Mouse (Mus musculus) intestine, embryonic 16.5 days (tissue): Measurements from ENCODE around the gene Scn11a. TPM values are rescaled to one million over a fixed set of nuclear protein-coding genes. Genes with fewer than 3 reads are reported as not detected.

Experiments
- ATAC-seq: fragments of 200-750 bp; cut with Nextera tagmentation; 2 replicates; pipeline ENCODE4 v1.8.0; 2017; ENCODE audit warnings: moderate TSS enrichment, moderate library complexity
- H3K27ac ChIP-seq: fragments of 300-500 bp; sonication (generic); 2 replicates; pipeline ENCODE4 v1.5.1; 2014; ENCODE audit warnings: mild to moderate bottlenecking, low read length
- H3K27me3 ChIP-seq: fragments of 300-500 bp; sonication (generic); replicated peaks from 2 replicates; pipeline ENCODE4 v1.6.1; 2014; ENCODE audit warnings: low read length, control low read depth, mixed read lengths; ENCODE audit not compliant: control insufficient read depth, insufficient read depth
- H3K36me3 ChIP-seq: fragments of 300-500 bp; sonication (generic); 2 replicates; pipeline ENCODE4 v1.6.1; 2014; ENCODE audit warnings: low read length, control low read depth; ENCODE audit not compliant: control insufficient read depth, insufficient read depth
- H3K4me1 ChIP-seq: fragments of 300-500 bp; sonication (generic); 2 replicates; pipeline ENCODE4 v1.6.1; 2014; ENCODE audit warnings: low read length, control low read depth, mixed read lengths; ENCODE audit not compliant: control insufficient read depth, insufficient read depth
- H3K4me2 ChIP-seq: fragments of 300-500 bp; sonication (generic); 2 replicates; pipeline ENCODE4 v1.6.1; 2014; ENCODE audit warnings: low read depth, low read length, control low read depth
- H3K4me3 ChIP-seq: fragments of 300-500 bp; sonication (generic); 2 replicates; pipeline ENCODE4 v1.5.1; 2014; ENCODE audit warnings: mild to moderate bottlenecking, low read length
- H3K9ac ChIP-seq: fragments of 300-500 bp; sonication (generic); 2 replicates; pipeline ENCODE4 v1.6.1; 2014; ENCODE audit warnings: low read depth, low read length
- H3K9me3 ChIP-seq: fragments of 300-500 bp; sonication (generic); 2 replicates; pipeline ENCODE4 v1.6.1; 2016; ENCODE audit warnings: low read length, control low read depth; ENCODE audit not compliant: control insufficient read depth
- WGBS: fragments of 180-500 bp; shearing (Covaris S2); extraction: QIAGEN DNeasy Blood & Tissue Kit; methylation state at CpG from one replicate; pipeline ENCODE4 v1.1.7; 2014; 5-methylcytosine and 5-hydroxymethylcytosine counted together
- polyA plus RNA-seq: library from polyadenylated mRNA; unstranded; fragments of >200 nt; fragmentation: Nextera tagmentation; extraction: Ambion mirVana; gene quantifications from 2 replicates; pipeline ENCODE4 v1.2.1, GENCODE M21; 2015

The Scn11a gene
- polyA plus RNA-seq, result 0.04 TPM in 1 of 2 replicates, not detected in the other

DNA sequence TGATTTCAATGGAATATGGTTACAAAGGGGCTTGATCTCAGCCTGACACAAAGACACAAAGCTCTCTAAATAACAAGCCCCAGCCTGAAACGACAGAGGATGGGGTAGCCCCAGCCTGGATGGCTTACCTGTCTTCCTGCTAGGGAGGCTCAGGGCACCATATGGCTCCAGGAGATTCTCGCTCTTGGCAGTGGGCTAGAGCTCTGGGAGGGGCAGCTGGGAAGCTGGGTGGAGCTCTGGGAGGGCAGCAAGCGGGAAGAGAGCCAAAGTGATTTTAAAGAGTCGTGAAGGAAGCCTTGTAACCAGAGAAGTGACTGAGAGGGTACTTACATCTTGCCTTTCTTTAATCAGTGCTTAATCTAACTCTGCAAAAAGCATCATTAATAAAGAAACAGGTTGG lies at the start of gene Scn11a:
Scn11a (minus strand) TSS at position 160 of the 400 bp plus-strand sequence.
- WGBS, result 25% methylated on average over 4 of the region's 4 CpGs
- Histone ChIP-seq H3K9ac (no peak within 1 kb of the TSS), H3K36me3 (no peaks in the 10 kb centered on the region), H3K4me1 (no peaks in the 10 kb centered on the region), H3K9me3 (no peaks in the 10 kb centered on the region), H3K27ac (no peak within 1 kb of the TSS), H3K4me2 (no peak within 1 kb of the TSS), H3K4me3 (no peak within 1 kb of the TSS), H3K27me3 (no peaks in the 10 kb centered on the region)
- ATAC-seq, result no peak

DNA sequence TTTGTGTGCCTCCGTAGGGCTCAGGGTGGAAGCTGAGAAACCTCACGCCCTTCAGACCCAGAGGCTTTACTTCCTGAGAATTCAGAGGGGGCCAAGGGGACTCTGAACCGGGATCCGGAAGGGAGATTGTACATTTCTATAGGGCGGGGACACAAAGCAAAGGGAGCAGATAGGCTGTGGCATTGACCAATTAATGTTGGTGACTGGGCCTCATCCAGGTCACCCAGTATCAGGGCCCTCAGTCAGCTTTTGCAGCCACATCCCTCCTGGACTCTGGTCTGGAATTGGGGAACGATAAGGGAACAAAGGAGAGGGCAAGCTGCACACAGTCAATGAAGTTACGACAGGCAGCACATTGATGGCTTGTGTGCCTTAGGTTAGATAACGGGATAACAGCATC lies 28.9 kb upstream of the Scn11a start:
- H3K27me3 ChIP-seq, result no peaks in the 10 kb centered on the region
- H3K4me2 ChIP-seq, result no peak overlapping the region
- H3K9ac ChIP-seq, result no peak overlapping the region
- no peak overlapping the region for H3K4me3 ChIP-seq
- 62% methylated on average over 8 of the region's 8 CpGs for WGBS
- no peak overlapping the region for H3K27ac ChIP-seq
- H3K4me1 ChIP-seq, result 0 out of 2 replicates have a peak, but pooled peaks cover 3% of the 10 kb centered on the region
- H3K9me3 ChIP-seq, result peaks cover 8% of the 10 kb centered on the region; the same call in 1 of the 2 replicates
- no peaks in the 10 kb centered on the region for H3K36me3 ChIP-seq
- peak; percentile 80 for ATAC-seq

DNA sequence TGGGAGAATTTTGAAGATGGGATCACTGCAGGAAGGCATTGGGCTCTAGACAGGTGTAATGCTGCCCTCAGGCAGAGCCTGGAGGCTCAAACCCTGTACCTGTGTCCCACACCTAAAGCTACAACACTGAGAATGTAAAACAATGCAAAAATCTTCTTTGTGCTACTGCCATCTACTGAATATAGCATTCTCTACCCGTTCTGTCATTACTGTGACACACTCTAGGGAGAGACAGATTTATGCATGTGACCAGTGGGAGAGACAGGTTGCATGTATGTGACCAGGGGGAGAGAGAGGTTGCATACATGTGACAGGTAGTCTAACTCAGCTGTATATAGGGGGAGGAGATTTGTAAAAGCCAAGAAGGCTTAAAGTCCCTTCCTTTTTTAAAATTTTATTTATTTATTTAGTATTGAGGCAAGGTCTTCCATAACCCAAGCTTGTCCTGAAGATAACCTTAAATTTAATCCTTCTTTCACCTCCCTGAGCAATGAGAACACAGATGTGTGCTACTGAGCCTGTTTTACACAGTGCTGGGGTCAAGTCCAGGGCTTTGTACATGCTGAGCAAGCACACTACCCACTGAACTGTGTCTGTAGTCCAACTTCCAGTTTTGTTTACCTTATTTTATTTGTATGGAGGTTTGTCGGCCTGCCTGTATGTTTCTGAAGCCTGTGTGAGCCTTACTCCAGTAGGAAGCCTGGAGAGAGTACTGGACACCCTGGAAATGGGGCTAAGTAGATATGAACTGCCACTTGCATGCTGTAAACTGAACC lies 28.0 kb upstream of the Scn11a start:
- WGBS, result 54% methylated on average over 2 of the region's 2 CpGs
- H3K4me3 ChIP-seq, result no peak overlapping the region
- ATAC-seq, result no peak

DNA sequence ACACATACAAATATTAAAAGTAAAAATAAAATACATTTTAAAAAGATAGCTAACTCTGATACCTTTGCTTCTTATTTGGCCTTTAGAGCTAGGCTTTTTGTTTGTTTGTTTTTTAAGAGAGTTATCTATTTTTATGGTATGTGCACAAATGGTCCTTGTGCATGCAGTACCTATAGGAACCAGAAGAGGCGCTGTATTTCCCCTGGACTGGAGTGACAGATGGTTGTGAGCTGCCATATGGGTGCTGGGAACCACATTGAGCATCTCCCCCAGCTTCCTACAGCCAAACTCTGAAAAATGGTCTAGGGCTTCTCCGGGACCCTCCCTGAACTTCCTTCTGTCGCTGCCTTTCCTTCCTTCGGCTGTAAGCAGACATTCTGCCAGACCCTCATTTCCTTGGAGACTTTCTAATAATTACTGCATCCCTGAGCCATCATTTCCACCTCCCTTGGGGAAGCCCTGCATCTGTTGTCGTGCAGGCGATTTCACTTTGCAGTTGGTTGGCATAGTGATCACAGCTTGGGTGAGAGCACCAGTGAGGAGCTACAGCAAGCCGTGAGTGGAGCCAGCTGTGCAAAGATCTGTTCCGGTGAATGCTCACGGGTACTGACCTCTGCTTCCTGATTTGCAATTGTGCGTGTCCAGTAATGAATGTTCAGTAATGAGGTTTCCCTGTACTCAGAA lies 27.2 kb upstream of the Scn11a start:
- Histone ChIP-seq H3K27me3 (no peaks in the 10 kb centered on the region), H3K27ac (no peak overlapping the region), H3K4me1 (0 out of 2 replicates have a peak, but pooled peaks cover 3% of the 10 kb centered on the region), H3K36me3 (no peaks in the 10 kb centered on the region), H3K4me2 (no peak overlapping the region), H3K9me3 (peaks cover 6% of the 10 kb centered on the region; the same call in 1 of the 2 replicates), H3K4me3 (no peak overlapping the region), H3K9ac (no peak overlapping the region)
- no peak for ATAC-seq
- WGBS, result 66% methylated on average over 10 of the region's 10 CpGs

More for the DNA sequence above, 28.0 kb upstream of the Scn11a start:
- no peaks in the 10 kb centered on the region for H3K27me3 ChIP-seq
- no peak overlapping the region for H3K4me2 ChIP-seq
- peak overlapping the region; percentile 10; the same call in 1 of the 2 replicates for H3K9ac ChIP-seq
- H3K36me3 ChIP-seq, result no peaks in the 10 kb centered on the region
- H3K27ac ChIP-seq, result no peak overlapping the region
- 0 out of 2 replicates have a peak, but pooled peaks cover 3% of the 10 kb centered on the region for H3K4me1 ChIP-seq
- peaks cover 8% of the 10 kb centered on the region; the same call in 1 of the 2 replicates for H3K9me3 ChIP-seq

DNA sequence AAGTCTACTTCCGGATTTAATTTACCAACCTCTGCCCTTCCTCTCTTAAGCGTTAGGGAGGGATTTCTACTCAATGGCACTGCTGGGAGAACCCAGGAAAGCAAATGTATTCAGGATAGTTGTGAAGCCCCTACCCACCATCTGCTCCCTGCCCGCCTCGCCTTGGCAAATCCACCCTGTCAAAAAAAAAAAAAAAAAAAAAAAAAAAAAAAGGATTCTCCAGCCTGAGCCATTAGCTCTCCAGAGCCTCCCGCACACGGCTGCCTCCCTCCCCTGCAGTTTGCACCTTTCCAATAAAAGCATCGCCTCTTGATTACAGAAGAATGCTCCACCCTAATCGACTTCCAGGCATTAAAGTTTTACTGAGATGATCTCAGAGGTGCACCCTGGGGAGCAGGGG lies 24.0 kb upstream of the Scn11a start:
- no peak overlapping the region for H3K4me3 ChIP-seq
- no peak overlapping the region for H3K27ac ChIP-seq
- H3K9me3 ChIP-seq, result no peaks in the 10 kb centered on the region
- H3K4me1 ChIP-seq, result peaks cover 3% of the 10 kb centered on the region; the same call in 1 of the 2 replicates
- H3K27me3 ChIP-seq, result no peaks in the 10 kb centered on the region
- H3K4me2 ChIP-seq, result no peak overlapping the region
- ATAC-seq, result peak; percentile 33; the same call in 1 of the 2 replicates
- H3K9ac ChIP-seq, result no peak overlapping the region
- WGBS, result 13% methylated on average over 8 of the region's 8 CpGs
- no peaks in the 10 kb centered on the region for H3K36me3 ChIP-seq

DNA sequence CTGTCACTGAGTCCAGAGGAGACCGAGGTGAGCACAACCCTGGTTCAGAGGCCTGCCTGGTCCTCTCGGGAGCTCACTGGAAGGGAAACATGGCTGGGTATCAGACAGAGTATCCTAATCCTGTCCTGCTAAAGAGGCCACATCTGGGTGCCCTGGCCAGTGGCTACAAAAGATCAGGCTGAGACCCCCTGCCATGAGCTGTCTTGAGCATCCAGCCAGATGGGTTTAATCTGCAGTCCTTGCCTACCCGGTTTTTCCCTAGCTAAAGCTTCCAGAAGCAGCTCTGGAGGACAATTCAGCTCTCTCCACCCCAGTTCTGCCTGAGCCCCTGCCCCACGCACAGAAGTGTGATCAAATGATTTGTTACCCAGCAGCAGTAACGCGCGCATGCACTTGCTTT lies 23.4 kb upstream of the Scn11a start:
- Histone ChIP-seq H3K27me3 (no peaks in the 10 kb centered on the region), H3K27ac (no peak overlapping the region), H3K36me3 (no peaks in the 10 kb centered on the region), H3K4me1 (peaks cover 3% of the 10 kb centered on the region; the same call in 1 of the 2 replicates), H3K4me2 (no peak overlapping the region), H3K4me3 (no peak overlapping the region), H3K9me3 (no peaks in the 10 kb centered on the region), H3K9ac (no peak overlapping the region)
- 37% methylated on average over 7 of the region's 7 CpGs for WGBS
- ATAC-seq, result no peak

DNA sequence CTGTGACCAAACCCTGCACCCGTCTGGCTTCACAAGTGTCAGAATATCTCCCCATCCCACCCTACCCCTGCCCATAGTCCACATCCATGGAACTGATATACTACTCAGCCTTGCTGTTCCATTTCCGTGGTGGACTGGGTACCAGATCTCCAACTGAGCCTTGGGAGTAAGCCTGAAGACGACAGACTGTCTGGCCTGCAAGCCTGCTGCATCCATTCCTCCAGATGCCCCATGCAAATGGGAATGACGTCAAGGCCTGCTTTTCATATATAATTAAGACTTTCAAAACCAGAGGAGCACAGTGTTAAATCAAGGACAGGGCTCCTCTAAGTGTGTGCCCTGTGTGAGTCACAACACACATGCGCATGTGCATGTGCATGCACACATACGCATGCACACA lies 21.9 kb upstream of the Scn11a start:
- peaks cover 4% of the 10 kb centered on the region for H3K4me1 ChIP-seq
- H3K27ac ChIP-seq, result no peak overlapping the region
- no peaks in the 10 kb centered on the region for H3K27me3 ChIP-seq
- H3K9ac ChIP-seq, result no peak overlapping the region
- H3K9me3 ChIP-seq, result no peaks in the 10 kb centered on the region
- WGBS, result 77% methylated on average over 6 of the region's 6 CpGs
- no peak overlapping the region for H3K4me3 ChIP-seq
- no peak overlapping the region for H3K4me2 ChIP-seq
- no peaks in the 10 kb centered on the region for H3K36me3 ChIP-seq
- no peak for ATAC-seq

DNA sequence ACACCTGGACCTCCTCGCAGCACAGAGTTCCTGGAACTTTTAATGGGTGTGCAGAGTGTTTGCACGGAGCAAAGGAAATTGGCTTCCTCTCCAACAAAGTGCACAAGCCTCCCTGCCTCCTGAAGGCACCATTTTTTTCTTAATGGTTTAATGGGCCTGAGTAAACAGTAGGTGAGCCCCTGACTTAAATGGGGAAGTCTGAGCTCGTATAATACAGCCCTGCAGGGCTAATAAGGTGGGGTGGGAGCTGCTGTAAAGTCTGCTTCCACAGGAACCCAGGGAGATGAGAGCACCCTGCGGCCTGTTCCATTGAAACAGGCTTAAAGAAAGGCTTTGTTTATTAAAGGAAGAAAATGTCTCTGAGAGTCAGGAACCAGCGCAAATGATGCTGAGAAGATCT lies 19.5 kb upstream of the Scn11a start:
- Histone ChIP-seq H3K36me3 (no peaks in the 10 kb centered on the region), H3K27ac (no peak overlapping the region), H3K27me3 (no peaks in the 10 kb centered on the region), H3K9me3 (no peaks in the 10 kb centered on the region), H3K9ac (no peak overlapping the region), H3K4me2 (no peak overlapping the region), H3K4me3 (no peak overlapping the region), H3K4me1 (peaks cover 7% of the 10 kb centered on the region)
- no peak for ATAC-seq
- WGBS, result 24% methylated on average over 5 of the region's 5 CpGs

DNA sequence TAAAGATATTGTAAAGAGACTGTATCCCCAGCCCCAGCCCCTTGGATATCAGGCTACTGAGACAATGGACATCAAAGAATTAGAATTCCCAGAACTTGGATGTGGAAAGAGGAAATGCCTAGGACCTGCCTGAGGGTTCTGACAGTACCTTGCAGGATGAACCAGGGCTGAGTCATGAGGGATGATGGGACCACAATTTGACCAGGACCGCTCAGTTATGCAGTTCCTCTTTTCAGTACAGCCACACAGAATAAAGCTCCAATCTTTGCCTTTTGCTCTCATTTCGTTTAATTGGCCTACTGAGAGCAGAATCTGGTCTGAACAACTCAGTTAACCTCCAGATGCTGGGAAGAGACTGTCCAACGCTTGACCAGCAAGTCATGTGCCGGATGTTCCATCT lies 18.3 kb upstream of the Scn11a start:
- 87% methylated on average over 4 of the region's 4 CpGs for WGBS

More for the DNA sequence above, 18.3 kb upstream of the Scn11a start:
- no peaks in the 10 kb centered on the region for H3K9me3 ChIP-seq
- ATAC-seq, result no peak
- H3K36me3 ChIP-seq, result no peaks in the 10 kb centered on the region
- H3K9ac ChIP-seq, result no peak overlapping the region
- H3K4me3 ChIP-seq, result no peak overlapping the region
- H3K27me3 ChIP-seq, result no peaks in the 10 kb centered on the region
- no peak overlapping the region for H3K4me2 ChIP-seq
- H3K27ac ChIP-seq, result no peak overlapping the region
- peaks cover 4% of the 10 kb centered on the region for H3K4me1 ChIP-seq
